Mouse (Mus musculus) hindbrain, embryonic 13.5 days (tissue): ENCODE measurements around the gene Fndc10. TPM values are rescaled to one million over a fixed set of nuclear protein-coding genes. Genes with fewer than 3 reads are reported as not detected.
"Not testable (repeated sequence)": the region's sequence is repeated elsewhere in the genome, so short reads cannot be mapped to it uniquely, and the experiment has no call there.

ENCODE experiments used
- ATAC-seq: fragments of 200-750 bp; cut with Nextera tagmentation; 2 replicates; pipeline ENCODE4 v1.8.0; 2017; ENCODE audit warnings: moderate TSS enrichment; ENCODE audit not compliant: low FRiP score
- H3K27ac ChIP-seq: fragments of 300-500 bp; sonication (generic); 2 replicates; pipeline ENCODE4 v1.5.1; 2015; ENCODE audit warnings: inconsistent platforms, mild to moderate bottlenecking, moderate library complexity
- H3K27me3 ChIP-seq: fragments of 300-500 bp; sonication (generic); 2 replicates; pipeline ENCODE4 v1.6.1; 2015; ENCODE audit warnings: mild to moderate bottlenecking, inconsistent platforms
- H3K36me3 ChIP-seq: fragments of 300-500 bp; sonication (generic); 2 replicates; pipeline ENCODE4 v1.6.1; 2015; ENCODE audit warnings: mild to moderate bottlenecking, inconsistent platforms
- H3K4me1 ChIP-seq: fragments of 300-500 bp; sonication (generic); replicated peaks from 2 replicates; pipeline ENCODE4 v1.6.1; 2015; ENCODE audit warnings: inconsistent platforms
- H3K4me2 ChIP-seq: fragments of 300-500 bp; sonication (generic); 2 replicates; pipeline ENCODE4 v1.6.1; 2015; ENCODE audit warnings: inconsistent platforms, mild to moderate bottlenecking, moderate library complexity
- H3K4me3 ChIP-seq: fragments of 300-500 bp; sonication (generic); 2 replicates; pipeline ENCODE4 v1.5.1; 2015; ENCODE audit warnings: mild to moderate bottlenecking, inconsistent platforms
- H3K9ac ChIP-seq: fragments of 300-500 bp; sonication (generic); 2 replicates; pipeline ENCODE4 v1.6.1; 2015; ENCODE audit warnings: mild to moderate bottlenecking, inconsistent platforms
- H3K9me3 ChIP-seq: fragments of 300-500 bp; sonication (generic); 2 replicates; pipeline ENCODE4 v1.6.1; 2016; ENCODE audit warnings: inconsistent platforms
- WGBS: fragments of 180-500 bp; shearing (Covaris S2); methylation state at CpG from one replicate; pipeline ENCODE4 v1.1.7; 2015; 5-methylcytosine and 5-hydroxymethylcytosine counted together
- polyA plus RNA-seq: library from polyadenylated mRNA; unstranded; fragments of >200 nt; fragmentation: Nextera tagmentation; extraction: Ambion mirVana; gene quantifications from 2 replicates; pipeline ENCODE4 v1.2.1, GENCODE M21; 2015

Fndc10 gene
- polyA plus RNA-seq, 1 experiment from 2014 or later = 7.5 TPM

- not testable (repeated sequence) for H3K4me2 ChIP-seq, H3K27me3 ChIP-seq, H3K9me3 ChIP-seq, H3K27ac ChIP-seq, H3K9ac ChIP-seq, H3K4me3 ChIP-seq, ATAC-seq
- WGBS = 92% methylated on average over 10 of the region's 10 CpGs
- Histone ChIP-seq H3K4me1 (peaks cover 24% of the 10 kb centered on the region), H3K36me3 (peaks cover 87% of the 10 kb centered on the region)
Observed at GRCm38 (mm10) chr4:155740681-155741080, 46.5 kb downstream of the Fndc10 start.

- Histone ChIP-seq H3K4me3 (no peak overlapping the region), H3K27ac (no peak overlapping the region), H3K9ac (no peak overlapping the region), H3K9me3 (no peaks in the 10 kb centered on the region), H3K27me3 (no peaks in the 10 kb centered on the region), H3K4me1 (peaks cover 4% of the 10 kb centered on the region), H3K36me3 (peaks cover 97% of the 10 kb centered on the region), H3K4me2 (no peak overlapping the region)
- 92% methylated on average over 5 of the region's 5 CpGs for WGBS
- no peak for ATAC-seq
Observed at GRCm38 (mm10) chr4:155742684-155743083, 48.5 kb downstream of the Fndc10 start.

- Histone ChIP-seq H3K4me3 (no peak overlapping the region), H3K9me3 (no peaks in the 10 kb centered on the region), H3K36me3 (peaks cover 98% of the 10 kb centered on the region), H3K9ac (no peak overlapping the region), H3K4me2 (no peak overlapping the region), H3K27me3 (no peaks in the 10 kb centered on the region), H3K27ac (no peak overlapping the region), H3K4me1 (no peaks in the 10 kb centered on the region; the same call in 1 of the 2 replicates)
- 95% methylated on average over 8 of the region's 8 CpGs for WGBS
- no peak for ATAC-seq
Observed at GRCm38 (mm10) chr4:155744474-155744873, 50.3 kb downstream of the Fndc10 start.

DNA sequence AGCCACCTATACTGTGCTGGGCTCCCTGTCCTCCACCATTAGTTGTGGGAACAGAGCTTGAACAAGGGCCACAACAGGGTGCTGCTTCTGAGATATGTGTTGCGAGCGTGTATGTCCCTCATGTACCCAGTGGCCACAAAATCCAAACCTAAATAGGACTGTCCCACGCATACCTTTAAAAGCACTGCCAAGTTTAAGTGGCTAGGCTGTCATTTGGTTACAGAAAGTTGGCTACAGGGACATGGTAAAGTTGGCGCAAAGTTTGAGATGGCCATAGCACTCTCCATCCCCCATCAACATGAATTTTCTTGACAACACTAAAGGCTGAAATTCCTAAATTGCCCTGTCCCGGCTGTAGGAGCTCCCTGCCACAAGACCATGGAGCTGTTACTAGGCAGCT lies 51.0 kb downstream of the Fndc10 start:
- Histone ChIP-seq H3K4me2 (no peak overlapping the region), H3K27me3 (no peaks in the 10 kb centered on the region), H3K4me3 (no peak overlapping the region), H3K36me3 (peaks cover 98% of the 10 kb centered on the region), H3K27ac (no peak overlapping the region), H3K9ac (no peak overlapping the region), H3K4me1 (no peaks in the 10 kb centered on the region; the same call in 1 of the 2 replicates), H3K9me3 (no peaks in the 10 kb centered on the region)
- ATAC-seq = no peak
- 96% methylated on average over 5 of the region's 5 CpGs for WGBS

Other genes with a start within 250 kb of the Fndc10 start
- not detected in 2 replicates for gene Tmem52, start 225.2 kb upstream of the Fndc10 start, polyA plus RNA-seq
- 1,012 and 1,052 TPM in 2 replicates for gene Gnb1, start 203.0 kb upstream of the Fndc10 start, polyA plus RNA-seq
- 82.5 and 84.5 TPM in 2 replicates for gene Nadk, start 132.0 kb upstream of the Fndc10 start, polyA plus RNA-seq
- 15.1 and 15.9 TPM in 2 replicates for gene Slc35e2, start 92.9 kb upstream of the Fndc10 start, polyA plus RNA-seq
- 65.2 and 65.8 TPM in 2 replicates for gene Cdk11b, start 69.5 kb upstream of the Fndc10 start, polyA plus RNA-seq
- gene Gm10563, start 48.9 kb upstream of the Fndc10 start, polyA plus RNA-seq = not detected in 2 replicates
- 3.9 and 4.5 TPM in 2 replicates for gene Mmp23, start 41.0 kb upstream of the Fndc10 start, polyA plus RNA-seq
- gene Mib2, start 25.1 kb upstream of the Fndc10 start, polyA plus RNA-seq = 39.4 and 40.3 TPM in 2 replicates
- 171 and 177 TPM in 2 replicates for gene Ssu72, start 10.5 kb downstream of the Fndc10 start, polyA plus RNA-seq
- 11.6 and 12.0 TPM in 2 replicates for gene Tmem240, start 40.5 kb downstream of the Fndc10 start, polyA plus RNA-seq
- gene Atad3a, start 66.8 kb downstream of the Fndc10 start, polyA plus RNA-seq = 78.1 and 82.3 TPM in 2 replicates
- gene Vwa1, start 80.4 kb downstream of the Fndc10 start, polyA plus RNA-seq = 23.2 and 24.4 TPM in 2 replicates
- gene Tmem88b, start 91.5 kb downstream of the Fndc10 start, polyA plus RNA-seq = 0.49 and 0.62 TPM in 2 replicates
- gene Ankrd65, start 96.1 kb downstream of the Fndc10 start, polyA plus RNA-seq = not detected in 2 replicates
- gene Mrpl20, start 108.5 kb downstream of the Fndc10 start, polyA plus RNA-seq = 253 and 261 TPM in 2 replicates
- gene Ccnl2, start 118.1 kb downstream of the Fndc10 start, polyA plus RNA-seq = 171 and 173 TPM in 2 replicates
- gene Aurkaip1, start 136.9 kb downstream of the Fndc10 start, polyA plus RNA-seq = 142 and 148 TPM in 2 replicates
- gene Mxra8, start 145.3 kb downstream of the Fndc10 start, polyA plus RNA-seq = 30.8 and 34.4 TPM in 2 replicates
- gene Dvl1, start 153.1 kb downstream of the Fndc10 start, polyA plus RNA-seq = 7.8 and 8.5 TPM in 2 replicates
- gene Tas1r3, start 169.0 kb downstream of the Fndc10 start, polyA plus RNA-seq = 0.47 and 0.57 TPM in 2 replicates
- 23.3 and 24.1 TPM in 2 replicates for gene Cptp, start 175.1 kb downstream of the Fndc10 start, polyA plus RNA-seq
- gene Ints11, start 175.2 kb downstream of the Fndc10 start, polyA plus RNA-seq = 74.8 and 79.2 TPM in 2 replicates
- 52.6 and 54.8 TPM in 2 replicates for gene Pusl1, start 197.4 kb downstream of the Fndc10 start, polyA plus RNA-seq
- 71.0 and 77.0 TPM in 2 replicates for gene Acap3, start 197.5 kb downstream of the Fndc10 start, polyA plus RNA-seq
- 123 and 127 TPM in 2 replicates for gene Ube2j2, start 249.5 kb downstream of the Fndc10 start, polyA plus RNA-seq